Mouse (Mus musculus): ENCODE results near the gene Kri1. TPM values are rescaled to one million over a fixed set of nuclear protein-coding genes. Genes with fewer than 3 reads are reported as not detected.
"Not testable (repeated sequence)": the region's sequence is repeated elsewhere in the genome, so short reads cannot be mapped to it uniquely, and the experiment has no call there.

Gene Kri1
- total RNA-seq, 2 experiments from 2014 or later = 18.2 to 19.7 TPM

DNA sequence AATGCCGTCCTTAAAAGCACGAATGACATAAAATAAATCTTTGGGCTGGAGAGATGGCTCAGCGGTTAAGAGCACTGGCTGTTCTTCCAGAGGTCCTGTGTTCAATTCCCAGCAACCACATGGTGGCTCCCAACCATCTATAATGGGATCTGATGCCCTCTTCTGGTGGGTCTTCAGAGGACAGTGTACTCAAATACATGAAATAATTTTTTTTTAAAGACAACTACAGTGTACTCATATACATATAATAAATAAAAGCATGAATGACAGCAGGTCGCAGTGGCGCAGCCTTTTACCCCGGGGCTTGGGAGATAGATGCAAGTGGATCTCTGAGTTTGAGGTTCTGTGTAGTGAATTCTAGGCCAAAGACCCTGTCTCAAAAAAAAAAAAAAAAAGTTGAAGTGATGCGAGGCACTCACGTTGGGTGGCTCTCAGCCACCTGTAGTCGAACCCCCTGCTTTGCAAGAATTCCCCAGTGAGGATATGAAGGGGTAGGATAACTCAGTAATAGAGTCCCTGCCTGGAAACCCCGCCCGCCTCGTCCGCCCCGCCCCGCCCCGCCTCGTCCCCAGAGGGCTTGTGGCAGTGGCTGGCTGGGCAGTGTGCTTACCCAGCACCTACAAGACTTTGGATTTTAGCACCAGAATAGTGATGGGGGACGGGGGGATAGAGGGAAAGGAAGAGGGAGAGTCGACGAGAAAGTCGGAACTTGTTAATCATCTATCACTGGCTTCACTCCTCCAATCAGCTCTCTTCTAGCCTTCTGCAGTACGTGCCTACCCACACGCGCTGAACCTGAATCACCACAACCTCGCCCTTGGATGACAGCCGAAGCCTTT lies 63.0 kb downstream of the Kri1 start:
- no peak for ATAC-seq (replicated peaks; ENCODE audit: low FRiP score, poor library complexity, severe bottlenecking)

DNA sequence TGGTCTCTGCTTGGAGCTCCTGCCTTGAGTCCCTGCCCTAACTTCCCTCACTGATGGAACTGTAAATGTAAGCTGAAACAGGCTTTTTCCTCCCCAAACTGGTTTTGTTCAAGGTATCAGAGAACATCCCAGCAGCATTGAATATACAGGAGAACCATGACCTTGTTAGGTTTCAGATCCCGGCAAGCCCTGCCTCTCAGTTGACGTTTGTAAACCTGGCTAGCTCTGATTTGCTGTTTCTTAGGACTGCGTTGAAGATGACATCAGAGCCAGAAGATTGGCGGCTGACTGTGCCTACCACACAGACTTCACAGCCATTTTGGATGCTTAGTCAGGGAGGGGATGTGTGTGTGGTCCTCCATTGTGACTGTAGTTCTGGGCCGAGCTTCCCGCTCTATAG lies 63.9 kb downstream of the Kri1 start:
- ATAC-seq (replicated peaks; ENCODE audit: low FRiP score, poor library complexity, severe bottlenecking) = no peak

DNA sequence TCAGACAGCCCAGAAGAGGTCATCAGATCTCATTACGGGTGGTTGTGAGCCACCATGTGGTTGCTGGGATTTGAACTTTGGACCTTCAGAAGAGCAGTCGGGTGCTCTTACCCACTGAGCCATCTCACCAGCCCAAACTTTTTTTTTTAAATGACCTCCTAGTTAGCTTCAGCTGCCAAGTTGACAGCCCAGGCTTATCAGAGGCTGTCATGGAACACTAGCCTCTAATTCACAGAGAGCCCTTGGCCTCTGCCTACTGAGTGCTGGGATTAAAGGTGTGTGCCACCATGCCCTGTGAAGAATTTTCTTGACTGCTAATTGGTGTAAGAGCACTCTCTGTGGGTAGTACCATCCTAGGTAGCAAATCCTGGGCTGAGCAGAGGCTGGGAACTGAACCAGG lies 64.3 kb downstream of the Kri1 start:
- not testable (repeated sequence) for ATAC-seq (replicated peaks; ENCODE audit: low FRiP score, poor library complexity, severe bottlenecking)

Other genes with a start within 250 kb of the Kri1 start
- 6.8 TPM in 1 of 2 replicates, not detected in the other for gene Zglp1, start 220.9 kb downstream of the Kri1 start, total RNA-seq (2015; ENCODE audit: low replicate concordance)
- not detected in 2 replicates for gene Zglp1, start 220.9 kb downstream of the Kri1 start, total RNA-seq (2017; ENCODE audit: low replicate concordance)
- gene Gm49373, start 214.9 kb downstream of the Kri1 start, total RNA-seq (2015; ENCODE audit: low replicate concordance) = not detected in 2 replicates
- gene Gm49373, start 214.9 kb downstream of the Kri1 start, total RNA-seq (2017; ENCODE audit: low replicate concordance) = not detected in 2 replicates
- 13.0 and 19.8 TPM in 2 replicates for gene Fdx1l, start 214.4 kb downstream of the Kri1 start, total RNA-seq (2015; ENCODE audit: low replicate concordance)
- 7.8 and 19.7 TPM in 2 replicates for gene Fdx1l, start 214.4 kb downstream of the Kri1 start, total RNA-seq (2017; ENCODE audit: low replicate concordance)
- 30.6 and 34.0 TPM in 2 replicates for gene Gm38431, start 196.0 kb downstream of the Kri1 start, total RNA-seq (2015; ENCODE audit: low replicate concordance)
- gene Gm38431, start 196.0 kb downstream of the Kri1 start, total RNA-seq (2017; ENCODE audit: low replicate concordance) = 4.2 TPM in 1 of 2 replicates, not detected in the other
- 18.4 and 23.4 TPM in 2 replicates for gene Raver1, start 196.0 kb downstream of the Kri1 start, total RNA-seq (2015; ENCODE audit: low replicate concordance)
- gene Raver1, start 196.0 kb downstream of the Kri1 start, total RNA-seq (2017; ENCODE audit: low replicate concordance) = 21.1 and 32.5 TPM in 2 replicates
- 2.5 and 5.0 TPM in 2 replicates for gene Tyk2, start 156.7 kb downstream of the Kri1 start, total RNA-seq (2015; ENCODE audit: low replicate concordance)
- 4.7 and 5.0 TPM in 2 replicates for gene Tyk2, start 156.7 kb downstream of the Kri1 start, total RNA-seq (2017; ENCODE audit: low replicate concordance)
- 28.9 and 42.9 TPM in 2 replicates for gene Cdc37, start 138.0 kb downstream of the Kri1 start, total RNA-seq (2015; ENCODE audit: low replicate concordance)
- gene Cdc37, start 138.0 kb downstream of the Kri1 start, total RNA-seq (2017; ENCODE audit: low replicate concordance) = 68.0 and 76.5 TPM in 2 replicates
- gene Pde4a, start 122.3 kb downstream of the Kri1 start, total RNA-seq (2015; ENCODE audit: low replicate concordance) = 4.6 TPM in 1 of 2 replicates, not detected in the other
- 0.15 and 0.39 TPM in 2 replicates for gene Pde4a, start 122.3 kb downstream of the Kri1 start, total RNA-seq (2017; ENCODE audit: low replicate concordance)
- gene Keap1, start 48.6 kb downstream of the Kri1 start, total RNA-seq (2015; ENCODE audit: low replicate concordance) = 13.8 and 25.2 TPM in 2 replicates
- gene Keap1, start 48.6 kb downstream of the Kri1 start, total RNA-seq (2017; ENCODE audit: low replicate concordance) = 37.0 and 44.7 TPM in 2 replicates
- 2.5 TPM in 1 of 2 replicates, not detected in the other for gene S1pr5, start 39.5 kb downstream of the Kri1 start, total RNA-seq (2015; ENCODE audit: low replicate concordance)
- gene S1pr5, start 39.5 kb downstream of the Kri1 start, total RNA-seq (2017; ENCODE audit: low replicate concordance) = 0.13 and 0.53 TPM in 2 replicates
- gene Atg4d, start 22.7 kb downstream of the Kri1 start, total RNA-seq (2015; ENCODE audit: low replicate concordance) = 49.4 and 49.5 TPM in 2 replicates
- 73.9 and 162 TPM in 2 replicates for gene Atg4d, start 22.7 kb downstream of the Kri1 start, total RNA-seq (2017; ENCODE audit: low replicate concordance)
- gene Cdkn2d, start 3.4 kb upstream of the Kri1 start, total RNA-seq (2015; ENCODE audit: low replicate concordance) = 305 and 325 TPM in 2 replicates
- gene Cdkn2d, start 3.4 kb upstream of the Kri1 start, total RNA-seq (2017; ENCODE audit: low replicate concordance) = 151 and 194 TPM in 2 replicates
- 0.36 and 0.84 TPM in 2 replicates for gene Ap1m2, start 24.4 kb upstream of the Kri1 start, total RNA-seq (2015; ENCODE audit: low replicate concordance)
- not detected in 2 replicates for gene Ap1m2, start 24.4 kb upstream of the Kri1 start, total RNA-seq (2017; ENCODE audit: low replicate concordance)
- 15.9 and 35.7 TPM in 2 replicates for gene Slc44a2, start 32.7 kb upstream of the Kri1 start, total RNA-seq (2015; ENCODE audit: low replicate concordance)
- 14.4 and 22.3 TPM in 2 replicates for gene Slc44a2, start 32.7 kb upstream of the Kri1 start, total RNA-seq (2017; ENCODE audit: low replicate concordance)
- gene Ilf3, start 79.9 kb upstream of the Kri1 start, total RNA-seq (2015; ENCODE audit: low replicate concordance) = 31.4 and 34.8 TPM in 2 replicates
- gene Ilf3, start 79.9 kb upstream of the Kri1 start, total RNA-seq (2017; ENCODE audit: low replicate concordance) = 29.6 and 32.8 TPM in 2 replicates
- 4.7 TPM in 1 of 2 replicates, not detected in the other for gene Qtrt1, start 123.9 kb upstream of the Kri1 start, total RNA-seq (2015; ENCODE audit: low replicate concordance)
- 0.98 and 4.0 TPM in 2 replicates for gene Qtrt1, start 123.9 kb upstream of the Kri1 start, total RNA-seq (2017; ENCODE audit: low replicate concordance)
- 129 and 138 TPM in 2 replicates for gene Dnm2, start 136.9 kb upstream of the Kri1 start, total RNA-seq (2015; ENCODE audit: low replicate concordance)
- 181 and 184 TPM in 2 replicates for gene Dnm2, start 136.9 kb upstream of the Kri1 start, total RNA-seq (2017; ENCODE audit: low replicate concordance)
- 6.7 TPM in 1 of 2 replicates, not detected in the other for gene Tmed1, start 222.3 kb upstream of the Kri1 start, total RNA-seq (2015; ENCODE audit: low replicate concordance)
- 1.8 and 2.0 TPM in 2 replicates for gene Tmed1, start 222.3 kb upstream of the Kri1 start, total RNA-seq (2017; ENCODE audit: low replicate concordance)
- 35.0 and 42.3 TPM in 2 replicates for gene AB124611, start 238.2 kb upstream of the Kri1 start, total RNA-seq (2015; ENCODE audit: low replicate concordance)
- 17.2 and 18.6 TPM in 2 replicates for gene AB124611, start 238.2 kb upstream of the Kri1 start, total RNA-seq (2017; ENCODE audit: low replicate concordance)